Mouse (Mus musculus) cerebellum, adult 9-10 months (tissue): ENCODE data around the gene Phgdh.

Experiments used
- DNase-seq: peaks from one replicate; pipeline ENCODE4 v3.0.0; 2022

Phgdh gene

DNA sequence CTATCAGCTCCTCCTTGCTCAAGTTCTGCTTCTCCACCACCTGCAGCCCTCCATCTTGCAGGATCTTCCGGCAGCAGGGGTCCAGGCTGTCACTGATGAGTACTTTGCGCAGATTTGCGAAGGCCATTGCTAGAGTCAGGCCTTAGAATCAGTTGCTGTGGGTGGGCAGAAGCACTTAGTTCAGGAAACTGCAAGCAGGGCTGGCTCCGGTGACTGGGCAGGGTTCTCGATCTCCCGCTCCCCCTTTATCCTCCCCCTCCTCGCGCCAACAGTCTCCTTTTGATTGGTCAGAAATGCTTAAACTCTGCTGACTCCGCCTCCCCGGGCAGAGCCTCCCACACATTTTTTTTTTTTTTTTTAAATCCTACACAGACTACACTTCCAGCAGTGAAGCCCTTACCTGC lies at the start of gene Phgdh:
TSS of gene Phgdh (minus strand) at position 285 of the 404 bp plus-strand sequence.
- DNase-seq: peak; percentile 19

GRCm38 (mm10) chr3:98389305-98389704 lies 49.5 kb upstream of the Phgdh start:
- DNase-seq: no peak

DNA sequence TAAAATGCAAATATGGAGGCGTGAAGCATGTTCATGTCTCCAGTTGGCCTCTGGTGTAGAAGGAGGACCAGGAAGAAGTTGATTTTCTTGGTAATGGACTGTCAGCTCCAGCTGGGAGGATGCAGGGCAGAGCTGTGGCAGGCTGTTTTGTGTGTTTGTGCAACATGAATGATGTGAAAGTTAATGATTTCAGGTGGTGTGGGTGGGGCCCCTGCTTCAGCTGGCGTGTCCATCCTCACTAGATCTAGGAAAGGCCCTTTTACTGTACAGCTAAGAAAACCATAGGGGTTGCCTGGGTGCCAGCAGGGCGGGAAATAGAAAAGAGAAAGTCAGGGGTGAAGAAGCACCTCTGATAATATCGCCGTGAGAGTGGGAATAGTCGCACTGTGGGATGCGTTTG lies 48.0 kb upstream of the Phgdh start:
- DNase-seq: no peak

GRCm38 (mm10) chr3:98387086-98387485 lies 47.3 kb upstream of the Phgdh start:
- no peak for DNase-seq

GRCm38 (mm10) chr3:98383024-98383790 lies 43.4 kb upstream of the Phgdh start:
- DNase-seq: peak; percentile 59

GRCm38 (mm10) chr3:98382246-98382939 lies 42.6 kb upstream of the Phgdh start, which contains the start of gene Zfp697:
TSS of gene Zfp697 (plus strand) at chr3:98382461.
- DNase-seq: peak; percentile 90

DNA sequence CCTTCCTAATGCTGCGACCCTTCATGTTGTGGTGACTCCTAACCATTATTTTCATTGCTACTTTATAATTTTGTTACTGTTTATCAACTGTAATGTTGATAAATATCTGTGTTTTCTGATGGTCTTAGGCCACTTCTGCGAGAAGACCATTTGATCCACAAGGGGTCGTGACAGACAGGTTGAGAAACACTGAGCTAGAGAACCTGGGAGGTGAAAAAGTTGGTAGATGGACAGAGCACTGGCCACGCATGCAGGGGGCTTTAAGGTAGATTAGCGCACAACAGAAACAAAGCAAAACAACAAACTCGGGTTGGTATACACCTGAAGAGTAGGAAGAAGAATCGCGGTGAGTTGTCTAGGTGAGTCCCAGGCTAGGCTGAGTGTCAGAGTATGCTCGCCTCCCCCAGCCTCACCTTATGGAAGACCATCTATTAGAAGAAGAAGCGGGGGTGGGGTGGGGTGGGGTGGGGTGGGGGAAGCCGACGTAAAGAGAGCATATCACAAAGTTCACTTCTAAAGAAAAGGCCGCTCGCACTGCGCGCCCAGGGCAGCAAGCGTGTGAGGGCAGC lies 42.0 kb upstream of the Phgdh start:
- DNase-seq: peak; percentile 44

DNA sequence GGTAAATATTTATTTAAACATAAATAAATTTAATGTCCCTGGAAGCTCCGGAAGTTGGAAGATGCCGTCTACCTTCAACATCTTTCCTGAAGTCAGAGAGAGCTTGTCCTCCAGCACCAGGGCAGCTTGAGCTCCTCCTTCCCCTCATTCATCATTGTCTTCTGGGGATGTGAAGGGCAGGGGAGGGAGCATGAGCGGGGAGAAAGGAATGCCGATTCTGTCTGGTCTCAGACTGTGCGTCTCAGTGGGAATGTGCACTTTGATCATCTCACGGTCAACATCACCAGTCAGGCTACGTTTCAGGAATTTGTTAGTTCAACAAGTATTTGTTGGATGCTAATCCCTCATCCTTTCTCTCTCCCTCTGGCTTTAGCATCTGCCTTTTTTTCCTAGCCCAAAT lies 39.4 kb upstream of the Phgdh start:
- DNase-seq: no peak

DNA sequence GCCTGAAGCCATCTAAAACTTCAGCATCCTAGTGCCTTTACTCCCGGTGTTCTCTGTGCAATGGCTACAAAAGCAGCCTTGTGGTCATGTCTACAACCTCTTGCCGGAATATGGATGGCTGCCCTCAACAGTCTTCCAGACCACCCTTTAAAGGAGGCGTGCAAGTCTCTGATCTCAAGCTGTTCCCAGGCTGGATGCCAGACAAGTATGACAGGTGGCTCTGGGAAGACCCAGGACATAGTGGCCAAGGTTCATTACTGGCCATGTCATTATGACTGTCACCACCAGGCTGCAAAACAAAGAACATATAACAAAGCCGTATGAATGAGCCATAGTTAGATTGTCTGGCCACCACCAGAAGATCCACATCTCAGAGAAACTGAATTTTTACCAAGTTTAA lies 38.5 kb upstream of the Phgdh start:
- DNase-seq: no peak

DNA sequence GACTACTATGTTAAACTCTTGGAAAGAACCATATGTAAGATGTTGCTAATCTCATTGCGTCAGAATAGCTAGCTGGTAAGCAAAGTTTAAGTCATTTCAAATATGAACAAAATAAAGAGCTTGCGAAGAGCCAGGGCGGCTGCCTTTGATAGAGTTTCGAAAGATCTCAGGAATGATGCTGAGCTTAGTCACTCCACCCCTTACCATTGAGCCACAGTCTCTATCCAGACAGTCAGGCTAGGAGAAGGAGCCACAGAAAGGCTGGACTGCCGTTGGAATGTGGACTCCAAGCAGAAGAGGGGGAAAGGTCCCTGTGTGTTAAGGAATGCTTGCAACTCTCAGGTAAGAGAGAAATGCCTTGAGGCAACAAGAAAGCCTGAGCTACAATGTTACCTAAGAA lies 35.2 kb upstream of the Phgdh start:
- no peak for DNase-seq

GRCm38 (mm10) chr3:98374062-98374719 lies 34.4 kb upstream of the Phgdh start:
- no peak for DNase-seq

- DNase-seq: no peak
Observed at GRCm38 (mm10) chr3:98368776-98369175, 29.0 kb upstream of the Phgdh start.

DNA sequence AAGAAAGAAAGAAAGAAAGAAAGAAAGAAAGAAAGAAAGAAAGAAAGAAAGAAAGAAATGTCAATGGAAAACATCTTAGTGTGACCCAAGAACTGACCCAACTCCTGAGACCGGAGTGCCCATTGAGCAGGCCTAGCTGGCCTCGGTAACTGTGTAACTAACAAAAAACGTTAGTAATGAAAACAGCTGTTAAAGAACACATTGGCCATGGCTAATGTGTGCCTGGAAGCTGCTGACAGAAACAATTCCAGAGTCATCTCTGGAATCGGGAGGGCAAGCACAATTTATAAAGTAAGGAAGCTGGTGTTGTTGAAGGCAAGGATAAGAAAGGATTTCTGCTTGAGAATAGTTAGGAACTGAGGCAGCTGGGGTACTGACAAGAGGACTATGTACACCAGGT lies 28.5 kb upstream of the Phgdh start:
- no peak for DNase-seq

GRCm38 (mm10) chr3:98366823-98367222 lies 27.0 kb upstream of the Phgdh start:
- DNase-seq: no peak

DNA sequence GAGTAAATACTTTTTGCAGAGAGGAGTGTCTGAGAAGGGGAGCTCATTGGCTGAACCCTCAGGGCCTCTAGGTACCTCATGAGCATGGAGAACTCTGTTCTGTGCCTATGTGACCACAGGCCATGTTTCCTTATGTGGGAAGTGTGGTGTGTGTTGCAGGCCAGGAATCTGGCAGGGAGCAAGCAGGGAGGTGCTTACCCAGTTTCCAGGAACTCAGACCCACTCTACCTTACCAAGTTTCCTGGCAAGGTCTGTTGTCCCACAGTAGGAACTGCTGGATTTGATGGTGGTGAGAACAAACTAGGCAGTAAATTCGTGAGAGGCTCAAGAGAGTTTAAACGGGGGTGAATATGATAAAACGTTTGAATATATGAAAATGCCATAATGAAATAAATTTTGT lies 26.3 kb upstream of the Phgdh start:
- DNase-seq: no peak

DNA sequence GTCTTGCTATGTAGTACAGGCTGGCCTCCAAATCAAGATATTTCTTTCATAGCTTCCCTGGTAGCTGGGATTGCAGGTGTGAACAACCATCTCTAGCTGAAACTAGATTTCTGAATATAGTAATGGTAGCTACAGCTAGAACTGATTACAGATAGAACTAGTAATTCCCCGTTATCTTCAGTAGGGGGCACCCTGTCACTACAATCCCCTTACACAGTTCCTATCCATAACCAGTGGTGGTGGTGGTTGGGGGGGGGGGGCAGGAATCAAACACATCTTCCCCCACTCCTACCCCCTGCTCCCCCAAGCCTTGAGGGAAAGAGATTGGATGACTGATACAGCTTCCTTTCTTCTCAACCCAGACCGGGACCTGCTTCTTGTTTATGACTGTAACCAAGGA lies 23.0 kb upstream of the Phgdh start:
- peak; percentile 67 for DNase-seq

- no peak for DNase-seq
Observed at GRCm38 (mm10) chr3:98356632-98357370, 17.0 kb upstream of the Phgdh start.

- DNase-seq: no peak
Observed at GRCm38 (mm10) chr3:98356026-98356365, 16.2 kb upstream of the Phgdh start.

DNA sequence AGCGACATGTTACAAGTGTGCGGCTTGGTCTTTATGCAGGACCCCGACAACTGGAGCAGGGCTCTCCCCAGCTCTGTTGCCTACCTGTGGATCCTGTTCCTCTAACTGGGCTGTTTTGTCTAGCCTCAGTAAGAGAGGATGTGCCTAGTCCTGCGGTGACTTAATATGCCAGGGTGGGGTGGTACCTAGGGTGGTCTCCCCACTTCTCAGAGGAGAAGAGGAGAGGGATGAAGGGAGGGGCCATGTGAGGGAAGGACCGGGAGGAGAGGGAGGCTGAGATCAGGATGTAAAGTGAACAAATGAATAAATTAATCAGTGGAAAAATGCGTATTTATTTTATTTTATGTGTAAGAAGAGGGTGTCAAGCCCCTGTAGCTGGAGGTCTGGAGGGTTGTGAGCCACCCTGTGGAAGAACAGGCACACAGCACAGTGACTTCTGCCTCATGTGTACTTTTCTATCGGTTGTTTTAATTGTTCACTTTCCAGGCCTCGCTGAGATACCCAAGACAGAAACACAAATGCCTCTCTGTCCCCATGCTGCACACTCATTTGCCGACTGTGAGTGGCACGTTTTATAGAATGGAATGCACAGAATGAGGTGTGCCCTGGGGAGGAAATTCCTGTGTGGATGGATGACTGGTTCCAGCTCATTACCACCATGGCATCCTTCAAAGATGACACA lies 15.7 kb upstream of the Phgdh start:
- DNase-seq: no peak

DNA sequence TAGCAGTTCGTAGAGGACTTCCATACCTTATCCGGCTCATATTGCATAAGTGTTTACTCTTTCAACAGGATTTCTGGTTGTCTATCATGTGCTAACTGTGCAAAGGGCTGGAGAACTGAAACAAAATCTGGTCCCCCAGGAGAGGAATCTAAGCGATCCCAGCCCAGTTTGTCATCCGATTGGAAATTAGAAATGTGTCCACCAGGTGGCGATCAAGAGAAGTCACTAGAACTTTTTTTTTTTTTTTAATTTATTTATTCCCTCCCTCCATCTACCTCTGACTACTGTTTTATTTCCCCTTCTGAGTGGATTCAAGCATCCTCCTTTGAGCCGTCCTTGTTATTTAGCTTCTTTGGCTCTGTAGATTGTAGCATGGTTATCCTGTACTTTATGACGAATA lies 14.1 kb upstream of the Phgdh start:
- peak; percentile 67 for DNase-seq

GRCm38 (mm10) chr3:98348705-98349104 lies 8.9 kb upstream of the Phgdh start:
- no peak for DNase-seq

GRCm38 (mm10) chr3:98348106-98348505 lies 8.3 kb upstream of the Phgdh start:
- DNase-seq: no peak
